ENCODE assay signal across 8 mouse cellular contexts in the genomic region with DNA sequence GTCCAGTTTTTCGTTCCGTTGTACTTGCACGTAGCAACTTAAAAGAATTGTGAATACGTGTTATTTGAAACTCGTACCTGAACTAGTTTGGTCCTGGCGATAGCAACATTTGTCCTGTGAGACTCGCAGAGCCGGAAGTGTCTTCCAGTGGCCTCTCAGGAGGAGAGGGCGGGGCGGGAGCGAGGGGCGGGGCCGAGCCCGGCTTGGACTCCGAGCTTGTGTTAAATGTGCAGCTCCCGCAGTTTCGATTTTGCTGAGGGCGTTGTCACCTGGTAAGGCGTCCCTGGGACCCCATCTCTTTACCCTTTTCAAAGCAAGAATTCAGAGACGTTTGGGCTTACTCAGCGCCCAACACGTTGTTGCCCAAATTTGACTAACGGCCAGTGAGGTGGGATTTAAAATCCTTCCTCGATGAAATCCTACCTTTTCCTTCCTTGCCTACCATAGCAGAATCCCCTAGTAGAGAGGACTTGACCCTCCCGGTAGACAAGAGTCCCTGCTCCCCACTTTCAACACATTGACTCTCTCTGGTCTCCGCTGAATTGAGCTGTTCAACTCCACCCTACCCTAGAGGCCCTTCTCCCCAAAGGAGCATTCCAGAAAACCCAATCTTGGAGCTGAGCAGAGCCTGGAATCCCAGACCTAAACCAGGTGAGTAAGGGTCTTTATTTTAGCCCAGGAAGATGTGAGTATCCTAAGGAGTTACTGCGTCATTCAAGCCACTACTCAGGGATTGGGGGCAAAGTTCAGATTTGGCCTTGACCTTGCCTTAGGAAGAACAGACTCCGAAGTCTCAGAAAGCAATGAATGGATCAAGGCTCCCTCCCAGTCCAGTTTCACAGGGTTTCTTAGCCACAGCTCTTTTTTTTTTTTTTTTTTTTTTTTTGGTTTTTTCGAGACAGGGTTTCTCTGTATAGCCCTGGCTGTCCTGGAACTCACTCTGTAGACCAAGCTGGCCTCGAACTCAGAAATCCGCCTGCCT. TPM values are rescaled to one million over a fixed set of nuclear protein-coding genes. Genes with fewer than 3 reads are reported as not detected.
A peak's percentile ranks its signal among the peaks of the same experiment; 100 is the strongest.
DNase-seq lines count a peak whose midpoint lies in the region; TF ChIP-seq lines count a peak whose summit lies in the region.

A gene (plus strand): TSS at position 189 of the 982 bp plus-strand sequence.

- H3K4me1 ChIP-seq in embryonic facial prominence, embryonic 10.5 days = peaks cover 9% of the 10 kb centered on the region

- no peak for DNase-seq in layer of hippocampus, adult 2 months (ENCODE audit: low spot score in 2 of 2)
- no peak for DNase-seq in layer of hippocampus, adult 18-20 months (ENCODE audit: low spot score in 2 of 2)
- peak; percentile 84 for DNase-seq in embryonic facial prominence, embryonic 10.5 days (ENCODE audit: low spot score)
- peak; percentile 63 to 69 for DNase-seq in heart, adult 9 months (ENCODE audit: low spot score in 2 of 2)
- peak; percentile 87 for DNase-seq in kidney, adult 9 months
- DNase-seq in lung, postnatal 14 days = peak; percentile 76
- peak; percentile 70 for DNase-seq in retina, embryonic 14.5 days (ENCODE audit: low spot score)
- no peak for DNase-seq in frontal cortex, postnatal 14 days (ENCODE audit: low spot score in 2 of 2)

- H3K4me3 ChIP-seq in layer of hippocampus, adult 2 months = peak within 1 kb of the TSS; percentile 52
- H3K4me3 ChIP-seq in embryonic facial prominence, embryonic 10.5 days = peak within 1 kb of the TSS; percentile 54

- no peak for TF ChIP-seq CTCF in layer of hippocampus, adult 2 months (conservative IDR thresholded peaks at IDR 0.05)

- 20% methylated on average over 31 of the region's 31 CpGs for WGBS in embryonic facial prominence, embryonic 10.5 days

- no peaks in the 10 kb centered on the region for H3K9me3 ChIP-seq in embryonic facial prominence, embryonic 10.5 days

- peaks cover 45% of the 10 kb centered on the region for H3K36me3 ChIP-seq in embryonic facial prominence, embryonic 10.5 days (replicated peaks)

- no peak within 1 kb of the TSS for H3K27ac ChIP-seq in layer of hippocampus, adult 2 months
- 0 out of 2 replicates have a peak within 1 kb of the TSS, but pooled peaks have one; percentile 16 for H3K27ac ChIP-seq in embryonic facial prominence, embryonic 10.5 days (replicated peaks)

- H3K27me3 ChIP-seq in embryonic facial prominence, embryonic 10.5 days (replicated peaks; ENCODE audit: low read depth, poor library complexity, severe bottlenecking) = no peaks in the 10 kb centered on the region

RNA-seq across cellular contexts. Expression of the gene that starts here (rescaled TPM):
- 1 to 10 TPM; 2.4 to 4.2 TPM for total RNA-seq in layer of hippocampus, adult 2 months (2021)
- total RNA-seq in layer of hippocampus, adult 18-20 months (2021) = 1 to 10 TPM; 1.2 to 2.0 TPM
- 1.5 and 2.1 TPM in 2 replicates for polyA plus RNA-seq in embryonic facial prominence, embryonic 10.5 days (2016; fragmentation: Nextera tagmentation; extraction: Ambion mirVana)

Comparison
In these comparisons a context has a peak if more than half of its experiments do, and no peak if none do; other contexts are left out.
1. DNase-seq: peak in embryonic facial prominence, embryonic 10.5 days (single experiment), heart, adult 9 months (2 of 2), kidney, adult 9 months (single experiment), lung, postnatal 14 days (single experiment) and retina, embryonic 14.5 days (single experiment); none in layer of hippocampus, adult 2 months (0 of 2), layer of hippocampus, adult 18-20 months (0 of 2) and frontal cortex, postnatal 14 days (0 of 2).